Mouse (Mus musculus) thymus, postnatal 10 days (tissue): Measurements from ENCODE around the gene Dnah3.

ENCODE experiments used
- DNase-seq, 2 experiments: peaks; one replicate each; pipeline ENCODE4 v3.0.0; 2021; ENCODE audit warnings: low spot score in 2 of 2

Dnah3 gene

DNA sequence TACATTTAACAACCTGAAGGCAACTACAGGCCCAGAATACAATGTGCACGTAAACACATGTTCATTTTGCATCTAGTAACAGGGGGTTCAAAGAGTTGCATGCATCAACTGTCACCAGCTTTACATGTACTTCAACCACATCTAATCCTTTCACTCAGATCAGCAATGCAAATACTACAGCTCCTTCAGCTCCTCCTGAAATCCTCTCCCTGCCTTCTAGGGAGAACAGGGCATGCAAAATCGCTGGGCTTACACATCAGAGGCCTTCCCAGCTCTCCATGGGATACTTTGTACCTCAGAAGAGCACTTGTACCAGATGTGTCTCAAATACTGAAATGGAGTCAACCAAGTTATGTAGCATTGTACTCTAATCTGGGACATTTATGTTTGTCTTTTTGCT, 222.0 kb downstream of the Dnah3 start:
- DNase-seq, result no peak
